Mouse (Mus musculus): ENCODE measurements around the gene Myo18b.

DNA sequence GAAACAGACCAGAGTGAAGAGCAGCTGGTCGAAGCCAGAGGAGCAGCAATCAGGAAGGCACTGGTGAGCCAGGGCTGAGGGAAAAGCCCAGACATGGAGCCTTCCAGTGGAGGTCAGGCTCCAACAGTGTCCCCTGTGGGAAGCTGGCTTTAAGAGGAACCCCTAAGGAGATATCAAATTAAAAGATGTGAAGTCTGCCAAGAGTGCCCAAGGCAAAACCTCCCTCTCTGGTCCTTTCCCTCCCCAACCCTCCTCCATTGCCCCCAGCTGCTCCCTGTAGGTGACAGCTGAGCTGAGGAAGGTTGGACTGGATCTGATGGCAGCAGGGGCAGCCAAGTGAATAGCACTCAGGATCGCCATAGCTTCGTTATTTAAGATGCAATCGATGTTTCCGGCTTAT, 161.1 kb downstream of the Myo18b start:
- TF ChIP-seq CTCF (IDR thresholded peaks at IDR 0.05; ENCODE audit: extremely low read depth, insufficient read length, insufficient replicate concordance, low read depth, low read length) (no peak), POLR2A (IDR thresholded peaks at IDR 0.05; ENCODE audit: low read depth, low read length) (no peak)
